Mouse (Mus musculus) v-Abl transformed pro-B cells (cell line): ENCODE measurements around the gene Klf2.

Experiments
- in situ Hi-C, 2 experiments: fragments of 400-800 bp; cut with MboI; formaldehyde crosslinking; loops; one replicate each; pipeline ENCODE4 v1.15.1; 2025; ENCODE audit not compliant: unreplicated experiment in 2 of 2

Gene Klf2

GRCm38 (mm10) chr8:72318801-72319322 is at the start of gene Klf2:
Gene Klf2 (plus strand): TSS chr8:72319033.
- in situ Hi-C loops, result no loop called here

- in situ Hi-C loops, result no loop called here
These were observed 48.2 kb upstream of the Klf2 start for GRCm38 (mm10) chr8:72270606-72271005.

- in situ Hi-C loops, result no loop called here
These were observed 47.7 kb upstream of the Klf2 start for GRCm38 (mm10) chr8:72271051-72271660.

GRCm38 (mm10) chr8:72271691-72272090 is 47.1 kb upstream of the Klf2 start:
- in situ Hi-C loops, result no loop called here

- in situ Hi-C loops, result no loop called here
These were observed 46.5 kb upstream of the Klf2 start for GRCm38 (mm10) chr8:72272361-72272760.

- in situ Hi-C loops, result no loop called here
These were observed 45.6 kb upstream of the Klf2 start for GRCm38 (mm10) chr8:72273111-72273770.

GRCm38 (mm10) chr8:72273807-72274206 is 45.0 kb upstream of the Klf2 start:
- in situ Hi-C loops, result no loop called here

- in situ Hi-C loops, result loop anchor here in 1 of 2 experiments (25.0 kb wide), 1 partner anchor 1140 kb away; no protein-coding TSS in a partner anchor
These were observed 41.6 kb upstream of the Klf2 start for GRCm38 (mm10) chr8:72277244-72277643.

GRCm38 (mm10) chr8:72279151-72279550 is 39.7 kb upstream of the Klf2 start:
- in situ Hi-C loops, result loop anchor here in 1 of 2 experiments (25.0 kb wide), 1 partner anchor 1142 kb away; no protein-coding TSS in a partner anchor

- in situ Hi-C loops, result loop anchor here in 1 of 2 experiments (25.0 kb wide), 1 partner anchor 1144 kb away; no protein-coding TSS in a partner anchor
These were observed 37.2 kb upstream of the Klf2 start for GRCm38 (mm10) chr8:72281634-72282033.

- in situ Hi-C loops, result loop anchor here in 1 of 2 experiments (25.0 kb wide), 1 partner anchor 1148 kb away; no protein-coding TSS in a partner anchor
These were observed 33.5 kb upstream of the Klf2 start for GRCm38 (mm10) chr8:72285285-72285684.

- in situ Hi-C loops, result loop anchor here in 1 of 2 experiments (25.0 kb wide), 1 partner anchor 1152 kb away; no protein-coding TSS in a partner anchor
These were observed 29.8 kb upstream of the Klf2 start for GRCm38 (mm10) chr8:72289051-72289450.

GRCm38 (mm10) chr8:72291104-72291503 is 27.7 kb upstream of the Klf2 start:
- in situ Hi-C loops, result loop anchor here in 1 of 2 experiments (25.0 kb wide), 1 partner anchor 1154 kb away; no protein-coding TSS in a partner anchor

- in situ Hi-C loops, result loop anchor here in 1 of 2 experiments (25.0 kb wide), 1 partner anchor 1156 kb away; no protein-coding TSS in a partner anchor
These were observed 25.5 kb upstream of the Klf2 start for GRCm38 (mm10) chr8:72293309-72293708.

GRCm38 (mm10) chr8:72295125-72295524 is 23.7 kb upstream of the Klf2 start:
- in situ Hi-C loops, result loop anchor here in 1 of 2 experiments (25.0 kb wide), 1 partner anchor 1158 kb away; no protein-coding TSS in a partner anchor

GRCm38 (mm10) chr8:72295679-72296078 is 23.2 kb upstream of the Klf2 start:
- in situ Hi-C loops, result loop anchor here in 1 of 2 experiments (25.0 kb wide), 1 partner anchor 1158 kb away; no protein-coding TSS in a partner anchor

- in situ Hi-C loops, result loop anchor here in 1 of 2 experiments (25.0 kb wide), 1 partner anchor 1159 kb away; no protein-coding TSS in a partner anchor
These were observed 22.3 kb upstream of the Klf2 start for GRCm38 (mm10) chr8:72296561-72296960.

GRCm38 (mm10) chr8:72298928-72299327 is 19.9 kb upstream of the Klf2 start:
- in situ Hi-C loops, result loop anchor here in 1 of 2 experiments (25.0 kb wide), 1 partner anchor 1162 kb away; no protein-coding TSS in a partner anchor

- in situ Hi-C loops, result loop anchor here in 1 of 2 experiments (5.0 kb wide), 2 partner anchors 34 to 51 kb away; no protein-coding TSS in a partner anchor
These were observed 18.0 kb upstream of the Klf2 start for GRCm38 (mm10) chr8:72300654-72301400.

- in situ Hi-C loops, result loop anchor here in 1 of 2 experiments (5.0 kb wide), 2 partner anchors 34 to 51 kb away; no protein-coding TSS in a partner anchor
These were observed 17.3 kb upstream of the Klf2 start for GRCm38 (mm10) chr8:72301497-72301896.
